Mouse (Mus musculus): Measurements from ENCODE around the gene Iqcc. TPM values are rescaled to one million over a fixed set of nuclear protein-coding genes. Genes with fewer than 3 reads are reported as not detected.

The Iqcc gene
- total RNA-seq, 2 experiments from 2014 or later, result 35.3 to 40.6 TPM

DNA sequence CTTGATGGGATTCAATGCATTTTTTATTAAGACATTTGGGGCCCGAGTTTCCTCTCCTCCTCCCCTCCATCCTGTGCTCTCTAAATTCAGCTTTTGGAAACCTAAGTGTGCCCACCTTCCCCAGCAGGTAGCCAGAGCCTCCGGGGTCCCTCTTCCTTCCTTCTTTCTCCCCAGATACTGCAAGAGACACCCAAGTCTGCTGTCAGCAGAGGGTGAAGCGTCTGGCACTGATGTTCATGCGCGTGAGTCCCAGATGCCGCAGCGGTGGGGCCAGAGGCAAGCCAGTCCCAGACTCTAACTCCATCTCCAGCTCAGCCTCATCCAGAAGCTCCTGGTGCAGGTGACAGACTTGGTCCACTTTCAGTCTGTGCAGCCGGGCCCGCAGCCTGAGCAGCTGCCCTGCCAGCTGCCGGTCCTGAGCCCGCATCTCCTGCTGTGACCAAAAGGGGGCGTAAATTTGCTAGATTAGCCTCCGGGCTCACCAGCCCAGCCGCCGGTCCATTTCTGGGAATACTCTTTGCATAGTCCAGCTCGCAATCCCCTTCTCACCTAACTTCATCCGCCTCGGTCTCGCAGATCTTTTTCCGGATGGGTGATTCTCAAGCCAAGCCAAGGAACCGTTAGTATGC, 41.9 kb downstream of the Iqcc start:
- DNase-seq, result peak; percentile 51 to 55

DNA sequence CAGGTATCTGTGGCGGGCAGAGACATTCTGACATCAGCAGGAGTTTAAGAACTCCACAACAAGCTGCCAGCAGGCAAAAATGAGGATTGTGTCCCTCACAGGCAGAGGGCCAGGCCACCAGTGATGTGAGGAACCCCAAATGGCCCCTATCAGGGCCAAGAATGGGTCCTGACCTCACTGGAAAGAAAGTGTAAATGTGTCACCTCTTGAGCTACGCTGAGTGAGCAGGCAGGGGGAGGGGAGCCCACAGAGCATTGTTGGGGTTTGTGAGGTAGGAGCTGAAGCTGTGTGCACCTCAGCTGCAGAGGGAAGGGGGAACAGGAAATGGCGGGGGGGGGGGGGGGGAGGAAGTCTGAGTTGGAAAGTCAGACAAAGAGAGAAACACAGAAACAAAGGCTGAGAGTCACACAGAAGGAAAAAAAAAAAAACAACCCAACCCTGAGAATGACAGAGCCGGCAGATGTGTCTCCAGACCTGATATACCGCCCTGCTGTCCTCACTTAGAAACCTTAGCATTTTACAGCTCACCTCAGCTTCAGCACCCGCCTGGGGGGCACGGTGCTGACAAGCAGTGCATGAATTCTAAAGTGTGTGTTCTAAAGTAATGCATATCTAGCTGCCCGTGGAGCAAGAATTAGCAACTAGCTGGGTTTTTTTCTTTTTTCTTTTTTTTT, 43.6 kb downstream of the Iqcc start:
- DNase-seq, result no peak

DNA sequence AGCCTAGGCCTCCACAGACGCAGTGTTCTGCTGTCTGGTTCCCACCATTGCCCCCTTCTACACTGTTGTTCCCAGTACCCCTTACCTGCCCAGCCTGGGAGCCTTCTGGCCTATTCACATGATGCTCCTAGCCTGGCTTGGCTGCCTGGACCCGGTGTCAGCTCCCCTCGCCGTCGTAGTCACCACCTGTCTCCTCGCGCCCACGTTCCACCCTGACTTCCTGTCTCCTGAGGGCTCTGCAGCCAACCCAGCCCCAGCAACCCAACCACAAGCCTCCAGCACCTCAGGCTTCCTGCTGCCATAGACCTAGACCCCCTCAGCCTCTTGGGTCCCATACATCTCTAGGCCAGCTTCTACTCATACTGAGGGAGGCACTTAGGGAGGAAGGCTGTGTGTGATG, 45.5 kb downstream of the Iqcc start, which contains the start of gene Lck:
Gene Lck, minus strand, starts transcription at position 212 of the 400 bp plus-strand sequence.
- no peak for DNase-seq

DNA sequence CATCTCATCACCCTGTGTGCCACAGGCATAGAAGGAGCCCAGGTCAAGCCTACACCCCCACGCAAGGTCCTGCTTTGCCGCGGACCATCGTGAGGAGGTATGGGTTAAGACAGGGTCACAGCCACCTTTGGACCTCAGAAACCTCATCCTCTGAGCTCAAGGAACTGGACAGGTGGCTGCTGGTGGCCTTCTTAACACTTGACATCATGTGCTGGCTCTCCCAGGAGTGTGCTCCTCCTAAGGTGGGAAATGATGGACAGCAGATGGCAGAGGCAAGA, 45.9 kb downstream of the Iqcc start:
- DNase-seq, result no peak

DNA sequence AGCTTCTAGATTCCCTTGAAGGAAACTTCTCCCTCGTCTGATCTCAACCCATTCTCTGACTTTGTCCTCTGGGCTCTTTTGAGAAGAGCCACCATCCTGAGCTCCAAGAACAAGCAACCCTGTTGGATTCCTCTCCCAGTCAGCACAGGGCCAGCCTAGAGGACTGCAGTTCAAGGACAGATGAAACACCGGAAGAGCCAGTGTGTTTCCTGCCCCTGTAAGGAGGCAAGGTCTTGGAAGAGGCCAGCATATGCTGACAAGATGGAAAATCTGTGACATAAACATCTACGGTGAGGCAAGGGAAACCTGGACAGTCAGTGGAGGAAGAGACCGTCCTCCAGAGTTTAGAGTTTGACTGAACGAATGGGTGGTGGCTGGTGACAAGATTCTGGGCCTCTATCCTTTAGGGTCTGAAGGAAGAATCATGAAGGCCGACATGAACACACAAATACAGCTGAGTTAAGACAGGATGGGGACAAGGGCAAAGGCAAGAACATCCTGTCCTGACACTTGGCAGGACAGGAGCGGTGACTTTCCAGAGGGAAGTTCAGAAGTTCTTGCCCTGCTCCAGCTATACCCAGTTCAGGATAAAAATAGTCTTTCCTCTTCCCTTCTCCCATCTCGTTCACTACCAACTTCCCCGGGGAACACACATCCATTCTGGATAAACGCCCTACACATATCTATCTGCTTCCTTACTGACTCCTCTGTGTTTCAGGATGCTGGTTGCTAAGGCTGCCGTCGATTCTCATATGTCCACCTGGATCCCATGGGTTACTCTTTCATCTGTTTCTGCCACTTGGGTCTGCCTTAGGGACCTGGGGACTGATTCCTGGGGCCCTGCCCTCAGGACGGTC, 46.4 kb downstream of the Iqcc start:
- no peak for DNase-seq

DNA sequence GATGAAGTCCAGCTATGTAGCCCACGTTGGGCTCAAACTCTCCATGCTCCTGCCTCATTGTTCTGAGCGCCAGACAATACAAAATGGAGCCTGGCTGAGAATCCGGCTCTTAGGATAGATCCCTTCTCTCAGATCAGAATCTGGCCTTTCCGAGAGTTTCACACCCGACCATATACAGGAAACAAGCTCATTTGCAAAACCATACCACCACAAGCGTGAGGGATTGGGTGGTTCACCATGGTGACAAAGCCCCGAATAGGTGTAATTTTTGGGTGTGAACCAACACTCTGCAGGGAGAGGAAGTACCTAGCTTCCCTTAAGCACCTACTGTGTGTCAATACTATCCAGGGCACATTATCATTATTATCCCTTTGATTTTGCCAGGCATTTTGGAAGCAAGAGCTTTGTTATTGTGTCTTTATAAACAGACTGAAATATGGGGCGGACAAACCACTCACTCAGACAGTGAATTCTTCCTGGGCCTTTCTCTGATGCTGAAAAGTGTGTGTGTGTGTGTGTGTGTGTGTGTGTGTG, 47.3 kb downstream of the Iqcc start:
- DNase-seq, result no peak

DNA sequence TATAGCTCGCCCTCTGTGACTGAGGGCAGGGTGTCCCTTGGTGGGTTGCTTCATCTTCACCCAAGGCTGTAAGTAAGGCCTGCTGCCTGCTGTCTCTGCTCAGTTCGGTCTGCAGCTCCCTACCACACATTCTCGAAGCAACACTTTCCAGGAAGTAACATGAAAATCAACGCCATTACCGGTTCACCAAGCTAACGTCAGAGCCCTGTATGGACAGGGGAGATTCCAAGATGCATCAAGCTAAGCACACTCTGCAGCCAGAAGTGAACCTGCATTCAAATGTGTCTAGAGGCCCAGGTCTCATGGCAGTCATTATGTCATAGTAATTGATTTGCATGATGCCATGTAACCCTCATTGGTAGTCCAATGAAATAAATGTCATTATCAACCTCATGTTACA, 48.9 kb downstream of the Iqcc start:
- DNase-seq, result no peak

DNA sequence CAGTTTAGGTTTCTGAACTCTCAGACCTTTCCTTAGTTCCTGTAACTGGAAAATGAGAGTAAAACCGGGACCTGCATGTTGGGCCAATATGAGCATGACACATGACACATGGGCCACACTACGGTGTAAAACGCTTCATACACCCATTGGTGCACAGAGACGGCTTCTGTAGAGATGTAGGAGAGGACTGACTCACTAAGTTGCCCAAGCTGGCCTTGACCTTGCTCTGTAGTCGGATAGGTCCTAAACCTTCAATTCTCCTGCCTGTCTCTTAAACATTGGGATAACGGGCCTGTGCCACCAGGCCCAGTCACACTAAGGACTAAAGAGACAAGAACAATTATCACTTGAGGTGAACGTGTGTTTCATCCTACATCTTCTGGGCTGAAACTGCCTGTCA, 50.5 kb downstream of the Iqcc start:
- DNase-seq, result no peak

DNA sequence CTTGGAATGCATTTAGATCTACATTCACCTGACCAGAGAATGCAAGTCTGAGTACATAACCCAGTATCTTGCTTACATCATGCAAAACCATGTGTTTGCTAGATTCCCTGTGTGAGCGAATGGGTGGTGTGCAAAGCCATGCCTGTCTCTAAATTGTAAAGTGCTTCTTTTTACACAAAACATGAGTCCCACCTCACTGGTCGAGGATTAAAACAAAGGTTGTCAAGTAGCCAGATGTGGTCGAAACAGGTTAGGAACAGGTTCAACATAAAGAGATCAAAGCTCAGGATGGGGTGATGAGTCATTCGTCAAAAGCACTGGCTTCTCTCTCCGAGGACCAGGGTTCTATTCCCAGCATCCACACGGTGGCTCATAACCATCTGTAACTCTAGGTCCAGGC, 53.8 kb downstream of the Iqcc start:
- no peak for DNase-seq

Other genes with a start within 250 kb of the Iqcc start
- 1 to 10 TPM; 3.0 to 4.1 TPM for gene Zbtb8a, start 241.0 kb downstream of the Iqcc start, total RNA-seq (2021)
- 1 to 10 TPM; 3.6 to 4.6 TPM for gene Zbtb8b, start 178.2 kb downstream of the Iqcc start, total RNA-seq (2021)
- 10 to 100 TPM; 53.4 to 54.5 TPM for gene Bsdc1, start 157.5 kb downstream of the Iqcc start, total RNA-seq (2021)
- not detected for gene Tssk3, start 128.1 kb downstream of the Iqcc start, total RNA-seq (2021)
- gene Fam229a, start 127.9 kb downstream of the Iqcc start, total RNA-seq (2021), result not detected
- gene Marcksl1, start 105.5 kb downstream of the Iqcc start, total RNA-seq (2021), result 100 to 1,000 TPM; 105 to 115 TPM
- 10 to 100 TPM; 45.2 to 55.8 TPM for gene Hdac1, start 76.4 kb downstream of the Iqcc start, total RNA-seq (2021)
- gene Lck, start 45.5 kb downstream of the Iqcc start, total RNA-seq (2021), result 1 to 10 TPM; 2.7 to 2.8 TPM
- under 1 TPM in 1 of 2 experiments, not detected in 1; 0.65 TPM for gene Fam167b, start 40.5 kb downstream of the Iqcc start, total RNA-seq (2021)
- 100 to 1,000 TPM; 121 to 122 TPM for gene Eif3i, start 18.5 kb downstream of the Iqcc start, total RNA-seq (2021)
- 10 to 100 TPM; 79.1 to 81.4 TPM for gene Tmem234, start 18.4 kb downstream of the Iqcc start, total RNA-seq (2021)
- 1 to 10 TPM; 6.0 to 7.7 TPM for gene Dcdc2b, start 4.8 kb downstream of the Iqcc start, total RNA-seq (2021)
- gene Ccdc28b, start 4.8 kb upstream of the Iqcc start, total RNA-seq (2021), result 10 to 100 TPM; 70.3 to 79.8 TPM
- 10 to 100 TPM; 46.1 to 54.7 TPM for gene Txlna, start 22.0 kb upstream of the Iqcc start, total RNA-seq (2021)
- 10 to 100 TPM; 90.7 to 92.5 TPM for gene Kpna6, start 53.7 kb upstream of the Iqcc start, total RNA-seq (2021)
- 10 to 100 TPM; 11.5 to 15.8 TPM for gene Tmem39b, start 77.7 kb upstream of the Iqcc start, total RNA-seq (2021)
- gene Khdrbs1, start 123.2 kb upstream of the Iqcc start, total RNA-seq (2021), result 10 to 100 TPM; 88.4 to 90.0 TPM
- gene Ptp4a2, start 192.1 kb upstream of the Iqcc start, total RNA-seq (2021), result 100 to 1,000 TPM; 139 to 141 TPM